Mouse (Mus musculus) megakaryocyte, embryonic 14.5 days (primary cell): ENCODE results near the gene Ablim1.

Experiments
- FLI1 ChIP-seq: IDR thresholded peaks from 2 replicates; pipeline ENCODE4 v1.6.1; 2012; ENCODE audit warnings: low read length, inconsistent platforms, mixed read lengths
- GATA1 ChIP-seq: IDR thresholded peaks from 3 replicates; pipeline ENCODE4 v1.6.1; 2012; ENCODE audit warnings: mixed read lengths, low read length, inconsistent platforms, borderline replicate concordance

- TF ChIP-seq GATA1: no peak
- no peak for TF ChIP-seq FLI1
Observed at GRCm38 (mm10) chr19:57083183-57083555, 231.6 kb downstream of the Ablim1 start.
